Mouse (Mus musculus): Measurements from ENCODE around the gene Tas1r1.

Gene Tas1r1

DNA sequence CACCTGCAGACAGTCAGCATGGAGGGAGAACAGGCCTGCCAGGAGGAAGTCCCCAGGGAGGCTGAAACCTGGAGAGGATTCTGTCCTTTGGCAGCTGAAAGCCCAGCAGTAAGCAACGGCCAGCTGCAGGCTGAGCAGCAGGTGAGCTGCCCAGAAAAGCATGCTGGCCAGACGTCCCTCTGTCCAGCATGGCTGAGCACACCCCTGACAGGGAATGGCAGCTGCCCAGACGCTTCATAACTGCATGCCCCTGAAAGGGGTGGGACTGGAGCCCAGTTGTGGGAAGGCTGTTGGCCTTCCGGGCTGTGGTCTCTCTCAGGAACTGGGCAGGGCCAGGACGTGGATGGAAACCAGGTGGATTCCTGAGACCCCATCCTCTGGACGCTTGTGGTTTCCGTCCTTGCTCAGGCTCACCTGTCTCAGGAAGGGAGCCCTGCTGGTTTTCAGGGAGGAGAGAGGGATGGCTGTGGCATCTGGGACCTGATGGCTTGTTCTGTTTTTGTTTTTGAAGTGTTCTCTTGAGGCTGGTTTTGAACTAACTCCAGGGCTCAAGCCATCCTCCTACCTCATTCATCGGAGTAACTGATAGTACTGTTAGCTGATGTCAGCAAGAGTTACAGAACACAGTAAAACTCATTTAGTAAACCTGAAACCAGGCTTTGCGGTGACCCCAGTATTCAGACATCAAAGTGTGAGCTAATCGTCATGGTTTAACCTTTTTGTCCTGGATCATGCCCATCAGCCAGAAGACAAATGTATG, at the start of gene Tas1r1:
Tas1r1 (minus strand) TSS at position 344 of the 760 bp plus-strand sequence.
- no peak for DNase-seq (ENCODE audit: low spot score in 2 of 2)

DNA sequence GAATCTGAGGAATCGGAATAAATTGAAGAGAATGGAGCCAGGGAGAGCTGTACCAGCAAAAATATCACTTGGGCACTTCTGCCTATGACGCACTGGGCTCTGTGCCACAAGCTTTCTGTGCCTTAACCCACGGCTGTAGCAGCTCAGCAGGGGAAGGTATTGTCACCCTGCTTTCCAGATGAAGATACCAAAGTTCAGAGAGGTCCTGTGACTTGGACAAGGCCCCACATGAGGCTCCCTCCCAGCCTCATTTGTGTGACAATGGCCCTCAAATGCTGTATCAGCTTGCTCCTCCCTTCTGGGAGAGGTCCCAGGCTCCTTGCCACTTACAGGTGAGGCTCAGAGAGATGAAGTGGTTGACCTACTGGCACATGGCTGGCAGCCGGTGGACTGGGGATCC, 49.8 kb upstream of the Tas1r1 start:
- no peak for DNase-seq (ENCODE audit: low spot score in 2 of 2)

DNA sequence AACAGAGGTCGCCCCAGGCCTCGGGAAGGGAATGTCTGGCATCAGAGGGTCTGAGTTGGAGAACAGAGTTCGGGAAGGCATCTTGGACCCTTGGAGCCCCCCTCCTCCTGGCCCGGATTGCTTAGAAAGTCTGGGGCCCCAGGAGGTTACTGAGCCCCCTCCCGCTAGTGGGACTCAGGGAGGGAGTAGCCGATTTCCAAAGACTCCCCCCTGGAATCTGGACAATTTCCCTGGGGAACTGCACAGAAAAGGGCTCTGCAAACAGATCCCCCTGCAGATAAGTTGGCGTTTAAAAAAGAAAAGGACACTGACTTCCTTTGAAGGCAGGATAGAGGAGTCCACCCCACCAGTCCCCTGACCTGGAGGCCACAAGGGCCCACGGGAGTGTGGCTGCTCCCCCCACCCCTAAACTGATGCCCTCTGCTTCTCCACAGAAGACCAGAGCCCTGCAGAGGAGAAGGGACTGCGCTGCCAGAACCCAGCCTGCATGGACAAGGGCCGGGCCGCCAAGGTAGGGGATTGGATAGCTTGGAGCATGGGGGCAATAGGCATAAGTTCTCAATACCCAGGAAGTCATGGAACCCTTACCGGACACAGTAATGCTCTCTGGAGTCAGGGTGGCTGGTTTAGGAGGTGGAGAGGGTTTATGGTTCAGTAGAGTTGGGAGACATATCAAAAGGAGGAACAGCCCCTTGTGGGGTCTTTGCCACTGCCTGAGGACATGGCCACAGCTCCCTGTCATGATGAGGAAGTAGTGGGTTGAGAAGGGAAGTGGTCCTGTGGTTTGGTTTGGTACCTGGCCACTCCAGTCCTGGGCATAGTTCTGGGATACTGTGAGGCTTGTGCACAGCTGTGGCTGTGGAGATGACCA, 49.1 kb upstream of the Tas1r1 start:
- DNase-seq (ENCODE audit: low spot score in 2 of 2) = no peak

DNA sequence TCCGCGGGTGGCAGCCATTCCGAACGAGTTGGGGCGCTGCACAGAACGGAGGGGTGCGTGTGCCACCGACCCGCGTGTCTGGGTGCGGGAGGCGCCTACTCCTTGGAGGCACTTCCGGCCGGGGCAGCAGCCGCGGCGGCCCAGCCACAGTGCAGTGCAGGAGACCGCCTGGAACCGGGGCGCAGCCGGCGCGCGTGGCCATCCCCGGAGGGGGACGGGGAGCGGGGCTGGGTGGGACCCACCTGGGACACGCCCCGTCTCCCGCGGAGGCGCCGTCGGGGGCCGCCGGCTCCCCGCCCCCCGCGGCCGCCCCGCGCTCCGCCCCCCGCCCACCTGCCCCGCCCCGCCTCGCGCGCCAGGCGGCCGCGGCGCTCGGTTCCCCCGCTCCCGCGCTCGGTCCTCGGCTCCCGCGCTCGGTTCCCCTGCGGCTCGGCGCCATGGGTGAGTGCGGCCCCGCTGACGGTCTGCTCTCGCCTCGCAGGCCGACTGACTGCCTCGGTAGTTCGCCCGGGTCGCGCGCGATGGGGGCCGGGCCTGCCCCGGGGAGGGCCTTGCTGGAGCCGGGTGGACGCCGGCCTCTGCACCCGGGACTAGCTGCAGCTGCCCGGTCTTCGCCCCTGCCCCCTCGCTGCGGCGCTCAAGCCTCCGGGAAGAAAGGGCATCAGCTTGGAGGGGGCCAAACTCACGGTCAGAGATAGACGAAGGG, 48.3 kb upstream of the Tas1r1 start:
- peak; percentile 54 to 65 for DNase-seq (ENCODE audit: low spot score in 2 of 2)

DNA sequence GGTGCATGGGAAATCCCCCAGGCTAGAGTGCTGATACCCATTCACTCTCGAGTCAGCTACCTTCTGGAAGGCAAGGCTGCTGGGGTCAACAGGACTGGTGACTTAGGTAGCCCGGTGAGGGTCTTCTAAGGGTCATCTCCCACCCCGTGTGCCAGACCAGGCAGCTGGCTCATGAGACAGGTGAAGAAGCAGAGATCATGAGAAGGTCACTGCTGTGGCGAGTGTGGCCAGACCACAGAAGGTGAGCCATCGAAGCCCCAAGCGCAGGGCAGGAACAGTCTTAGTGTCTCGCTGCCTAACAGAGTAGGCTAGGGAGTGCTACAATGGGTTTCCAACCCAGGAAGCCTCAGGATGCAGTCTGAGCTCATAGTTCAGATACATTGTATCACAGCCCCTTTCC, 46.2 kb upstream of the Tas1r1 start:
- DNase-seq (ENCODE audit: low spot score in 2 of 2) = no peak

DNA sequence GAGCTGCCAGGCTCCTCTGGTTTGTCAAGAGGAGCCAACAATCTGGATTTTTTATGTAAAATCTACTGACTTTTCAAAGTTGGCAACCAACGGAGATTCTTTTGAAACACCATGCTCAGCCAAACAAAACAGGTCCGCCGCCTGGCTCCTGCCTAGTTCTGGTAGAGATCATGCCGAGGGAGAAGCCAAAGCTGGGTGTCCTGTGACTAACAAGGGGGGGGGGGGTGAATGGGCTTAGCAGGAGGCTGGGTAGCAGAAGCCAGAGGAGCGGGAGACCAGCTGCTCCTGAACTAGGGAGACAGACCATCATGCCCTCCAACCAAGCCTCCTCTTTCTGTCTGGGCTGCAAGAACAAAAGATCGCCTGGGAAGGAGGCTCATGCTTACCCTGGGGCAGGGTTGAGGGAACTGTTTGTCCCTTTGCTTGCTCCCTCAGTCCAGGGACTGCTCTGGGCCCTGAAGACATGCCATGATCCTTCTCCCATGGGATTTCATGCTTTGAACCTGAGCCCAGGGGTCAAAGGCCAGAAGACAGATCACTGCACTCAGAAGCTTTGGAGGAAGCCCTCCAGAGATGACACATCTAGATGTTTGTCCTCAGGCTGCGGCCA, 45.3 kb upstream of the Tas1r1 start:
- no peak for DNase-seq (ENCODE audit: low spot score in 2 of 2)

DNA sequence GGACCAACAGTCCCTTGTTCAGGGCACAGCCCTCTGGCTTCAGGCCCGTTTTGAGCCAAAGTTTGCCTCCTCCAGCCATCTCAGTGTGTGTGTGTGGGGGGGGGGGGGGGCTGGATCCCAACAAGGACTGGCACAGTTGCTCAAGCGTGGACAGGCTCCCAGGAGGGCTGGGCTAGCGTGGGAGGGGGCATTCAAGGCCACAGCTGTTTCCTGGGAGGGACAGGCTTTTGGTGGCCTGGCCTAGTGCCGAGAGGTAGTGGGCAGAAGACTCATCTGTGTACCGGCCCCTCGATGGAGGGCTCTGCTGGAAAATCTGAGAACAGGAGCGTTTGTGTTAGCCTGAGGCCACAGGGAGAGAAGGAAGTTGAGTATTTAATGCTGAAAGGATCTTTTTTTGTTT, 41.6 kb upstream of the Tas1r1 start:
- no peak for DNase-seq (ENCODE audit: low spot score in 2 of 2)

DNA sequence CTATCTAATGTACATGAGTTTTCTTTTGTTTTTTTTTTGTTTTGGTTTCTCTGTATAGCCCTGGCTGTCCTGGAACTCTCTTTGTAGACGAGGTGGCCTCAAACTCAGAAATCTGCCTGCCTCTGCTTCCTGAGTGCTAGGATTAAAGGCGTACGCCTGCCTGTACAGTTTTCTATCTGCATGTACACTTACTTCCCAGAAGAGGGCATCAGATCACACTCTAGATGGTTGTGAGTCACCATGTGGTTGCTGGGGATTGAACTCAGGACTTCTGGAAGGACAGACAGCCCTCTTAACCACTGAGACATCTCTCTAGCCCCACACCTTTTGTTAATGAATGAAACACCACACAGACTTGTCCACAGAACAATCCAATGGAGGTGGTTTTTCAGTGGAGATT, 40.9 kb upstream of the Tas1r1 start:
- DNase-seq (ENCODE audit: low spot score in 2 of 2) = no peak

DNA sequence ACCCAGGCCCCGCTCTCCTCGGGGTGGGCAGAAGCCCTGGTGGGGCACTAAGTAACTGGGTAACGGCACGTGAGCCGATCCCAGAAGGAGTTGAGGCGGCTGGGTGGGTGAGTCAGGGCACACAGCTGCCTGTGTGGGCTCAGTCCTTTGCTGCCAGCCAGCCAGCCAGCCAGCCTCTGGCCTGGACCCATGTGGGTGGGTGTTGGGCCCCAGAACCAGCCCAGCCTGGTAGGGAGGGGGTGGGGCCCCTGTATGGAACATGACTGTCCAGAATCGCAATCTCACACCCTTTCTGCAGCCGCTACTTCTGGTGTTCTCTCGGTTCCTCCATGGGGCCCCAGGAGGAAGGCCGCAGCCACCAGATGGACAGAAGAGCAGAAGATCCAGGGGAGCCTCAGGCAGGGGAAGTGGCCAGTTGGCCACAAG, 39.8 kb upstream of the Tas1r1 start:
- no peak for DNase-seq (ENCODE audit: low spot score in 2 of 2)

DNA sequence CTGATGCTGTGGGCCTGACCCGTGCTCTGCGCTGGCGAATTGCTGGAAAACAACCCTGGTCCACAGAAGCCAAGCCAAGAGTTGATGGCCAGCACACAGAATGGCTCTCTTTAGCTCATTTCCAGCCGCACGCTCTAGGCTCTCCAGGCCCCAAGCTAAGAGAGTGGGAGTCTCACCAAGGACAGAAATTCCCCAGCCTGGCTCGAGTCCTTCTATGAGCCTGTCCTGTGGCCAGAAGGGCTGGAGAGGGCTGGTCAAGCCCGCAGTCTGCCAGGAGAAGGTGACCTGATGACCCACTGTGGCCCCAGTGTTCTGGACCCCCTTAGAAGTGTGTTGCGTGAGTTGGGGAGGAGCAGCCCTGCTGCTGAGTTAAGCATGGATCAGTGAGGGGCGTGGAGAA, 38.8 kb upstream of the Tas1r1 start:
- no peak for DNase-seq (ENCODE audit: low spot score in 2 of 2)

DNA sequence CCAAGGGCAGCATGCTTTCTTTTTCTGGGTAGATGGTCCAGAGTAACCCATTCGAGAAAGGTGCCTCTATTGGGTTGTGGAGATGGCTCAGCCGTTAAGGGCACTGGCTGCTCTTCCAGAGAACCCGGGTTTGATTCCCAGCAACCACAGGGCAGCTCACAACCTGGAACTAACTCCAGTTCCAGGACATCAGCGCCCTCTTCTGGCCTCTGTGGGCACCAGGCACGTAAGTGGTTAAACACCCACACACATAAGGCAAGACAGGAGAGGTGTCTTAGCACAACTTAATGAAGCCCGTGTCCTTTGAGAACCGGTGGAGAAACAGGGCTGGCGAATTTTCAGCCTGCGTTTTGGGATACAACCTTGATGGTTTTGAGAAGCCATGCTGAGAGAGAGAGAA, 36.2 kb upstream of the Tas1r1 start:
- DNase-seq (ENCODE audit: low spot score in 2 of 2) = no peak

DNA sequence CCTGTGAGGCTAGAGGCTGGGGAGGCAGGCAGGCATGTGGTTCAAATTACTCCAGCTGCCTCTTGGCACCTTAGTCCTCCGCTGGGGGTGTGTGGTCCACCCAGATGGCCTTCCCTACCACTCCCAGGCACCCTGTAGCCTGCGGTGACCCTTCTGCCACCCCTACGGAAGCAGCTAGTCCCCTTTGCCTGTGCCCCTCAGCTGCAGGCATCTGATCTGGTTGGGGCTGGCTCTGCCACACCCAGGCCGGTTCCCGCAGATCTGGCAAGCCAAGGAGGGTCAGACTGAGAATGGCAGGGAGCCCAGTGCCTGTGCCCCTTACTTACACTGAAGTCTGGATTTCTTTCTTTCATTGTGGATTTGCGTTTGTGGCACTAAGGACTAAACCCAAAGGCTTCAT, 35.3 kb upstream of the Tas1r1 start:
- no peak for DNase-seq (ENCODE audit: low spot score in 2 of 2)

DNA sequence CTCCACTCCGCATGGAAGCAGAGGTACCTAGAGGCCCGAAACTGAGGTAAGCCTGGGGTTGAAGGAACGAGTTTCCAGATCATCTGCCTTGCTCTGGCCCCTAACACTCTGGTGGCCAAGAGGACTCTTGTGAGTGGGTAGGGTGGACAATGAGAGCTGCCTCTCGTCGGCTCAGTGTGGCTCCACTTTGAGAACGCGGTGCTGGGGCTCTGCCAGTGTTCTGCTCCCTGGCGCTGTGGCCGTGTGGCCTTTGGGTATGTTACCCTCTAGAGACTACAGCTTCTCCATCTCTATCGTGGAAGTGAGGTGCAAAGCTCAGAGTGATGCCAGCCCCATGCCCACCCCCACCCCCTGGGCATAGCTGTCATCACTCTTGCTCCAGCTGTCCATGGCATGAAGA, 34.3 kb upstream of the Tas1r1 start:
- no peak for DNase-seq (ENCODE audit: low spot score in 2 of 2)

DNA sequence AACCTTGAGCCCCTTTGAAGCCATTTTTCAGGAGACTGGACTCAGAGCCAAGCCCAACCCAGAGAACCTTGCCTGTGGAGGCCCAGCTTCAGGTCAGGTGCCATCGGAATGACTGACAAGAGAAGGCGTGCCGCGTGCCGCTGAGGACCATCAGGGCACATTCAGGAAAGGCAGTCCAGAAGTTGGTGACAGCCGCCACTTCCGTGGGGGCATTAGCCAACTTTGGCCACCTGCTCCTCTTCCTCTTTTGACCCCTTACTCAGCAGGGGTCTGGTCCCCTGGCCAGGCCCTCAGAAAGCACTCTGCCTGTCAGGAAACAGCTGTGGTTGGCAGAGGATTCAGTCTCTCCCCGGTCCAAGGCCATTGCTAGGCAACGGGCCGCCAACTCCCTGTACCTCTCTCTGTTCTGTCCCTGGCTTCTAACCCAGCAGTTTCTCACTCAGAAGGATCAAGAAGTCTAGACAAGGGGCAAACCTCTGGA, 33.8 kb upstream of the Tas1r1 start, which contains the start of gene Plekhg5:
Plekhg5 (plus strand) TSS at position 378 of the 481 bp plus-strand sequence.
- DNase-seq (ENCODE audit: low spot score in 2 of 2) = no peak

DNA sequence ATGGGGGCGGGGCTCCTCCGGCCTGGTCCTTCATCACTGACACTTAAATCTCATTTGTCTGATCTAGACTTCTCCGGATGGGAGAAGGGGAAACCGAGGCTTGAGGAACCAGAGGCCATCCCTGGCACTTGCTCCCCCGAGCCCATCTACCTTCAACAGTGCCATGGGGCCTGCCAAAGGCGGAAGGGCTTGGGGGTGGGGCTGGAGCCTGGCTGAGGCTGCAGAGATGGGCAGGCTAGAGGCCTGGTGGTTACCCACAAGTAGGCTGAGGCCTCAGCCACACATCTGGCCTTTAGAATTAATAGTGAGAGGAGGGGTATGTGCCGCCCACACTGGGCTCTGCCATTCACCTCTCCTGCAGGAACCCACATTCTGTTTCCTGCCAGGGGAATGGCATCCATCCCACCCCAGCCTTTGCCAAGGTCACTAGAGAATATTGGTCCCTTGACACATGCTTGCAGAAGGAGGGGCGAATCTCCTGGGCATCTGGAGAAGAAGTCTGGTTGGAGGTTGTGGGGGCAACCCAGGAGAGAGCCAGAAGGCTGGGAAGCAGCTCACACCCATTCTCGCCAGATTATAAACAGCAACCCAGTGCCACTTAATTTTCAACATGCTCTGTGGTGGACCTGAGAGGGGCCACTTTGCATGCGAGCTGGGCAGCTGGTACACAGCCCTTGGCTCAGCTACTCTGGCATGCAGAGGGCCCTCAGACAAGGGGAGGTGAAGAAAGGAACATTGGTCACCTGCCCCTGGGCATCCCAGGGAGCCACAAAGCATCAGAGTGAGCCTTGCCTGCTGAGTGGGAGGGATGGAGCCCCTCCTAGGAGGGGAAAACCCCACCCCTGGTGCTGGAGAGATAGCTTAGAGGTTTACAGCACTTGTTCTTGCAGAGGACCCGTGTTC, 32.4 kb upstream of the Tas1r1 start:
- no peak for DNase-seq (ENCODE audit: low spot score in 2 of 2)

DNA sequence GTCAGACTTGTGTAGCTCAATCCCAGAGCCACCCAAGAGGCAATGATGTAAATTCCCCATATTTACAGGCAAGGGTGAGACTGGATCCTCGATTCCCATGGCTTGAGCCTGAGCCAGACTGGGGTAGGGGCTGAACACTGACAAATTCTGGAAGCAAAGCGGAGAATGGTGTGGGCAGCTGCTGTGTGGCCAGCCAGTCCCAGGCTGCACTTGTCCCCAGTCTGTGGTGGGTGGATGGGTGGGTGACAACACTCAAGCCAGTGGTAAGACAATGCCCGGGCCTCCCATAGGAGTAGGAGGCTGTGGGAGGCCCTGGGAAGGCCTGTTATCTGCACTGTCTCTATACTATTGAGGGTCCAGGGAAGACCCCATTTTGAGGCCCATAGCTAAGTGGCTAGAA, 30.9 kb upstream of the Tas1r1 start:
- no peak for DNase-seq (ENCODE audit: low spot score in 2 of 2)

DNA sequence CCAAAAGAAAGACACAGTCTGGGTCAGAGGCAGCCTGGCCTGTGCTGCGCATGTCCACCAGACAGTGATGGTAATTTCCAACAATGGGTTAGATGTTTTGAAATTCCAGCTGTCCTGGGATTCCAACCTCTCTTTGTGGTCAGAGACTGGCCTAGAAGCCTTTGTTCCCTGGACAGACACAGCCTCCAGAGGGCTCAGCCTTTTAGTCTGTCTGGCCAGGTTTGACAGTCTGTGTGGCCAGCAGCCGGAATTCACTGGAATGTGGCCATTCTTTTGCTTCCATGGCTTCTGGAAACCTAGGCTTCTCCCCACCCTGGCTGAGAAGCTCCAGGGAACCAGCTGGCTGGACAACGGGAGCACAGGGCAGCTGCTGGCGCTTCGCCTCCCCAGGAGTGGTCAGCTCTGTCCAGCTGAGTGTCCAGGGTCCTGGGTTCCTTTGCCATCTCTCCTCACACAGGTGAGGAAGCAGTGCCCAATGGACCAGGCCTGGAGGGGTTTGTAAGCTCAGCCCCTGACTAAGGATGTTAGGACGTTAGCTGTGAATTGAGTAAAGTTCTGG, 29.9 kb upstream of the Tas1r1 start:
- DNase-seq (ENCODE audit: low spot score in 2 of 2) = no peak

DNA sequence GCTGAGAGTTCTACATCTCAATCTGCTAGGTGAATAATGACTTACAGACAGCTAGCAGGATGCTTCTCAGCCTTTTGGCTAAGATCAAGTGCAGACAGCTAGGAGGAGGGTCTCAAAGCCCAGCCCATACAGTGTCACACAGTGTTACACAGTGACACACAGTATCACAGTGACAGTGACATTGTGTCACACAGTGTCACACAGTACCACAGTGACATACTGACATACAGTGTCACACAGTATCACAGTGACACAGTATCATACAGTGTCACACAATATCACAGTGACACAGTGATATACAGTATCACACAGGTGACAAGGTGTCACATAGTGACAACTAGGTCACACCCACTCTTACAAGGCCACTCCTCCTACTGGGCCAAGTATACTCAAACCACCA, 28.9 kb upstream of the Tas1r1 start:
- no peak for DNase-seq (ENCODE audit: low spot score in 2 of 2)

DNA sequence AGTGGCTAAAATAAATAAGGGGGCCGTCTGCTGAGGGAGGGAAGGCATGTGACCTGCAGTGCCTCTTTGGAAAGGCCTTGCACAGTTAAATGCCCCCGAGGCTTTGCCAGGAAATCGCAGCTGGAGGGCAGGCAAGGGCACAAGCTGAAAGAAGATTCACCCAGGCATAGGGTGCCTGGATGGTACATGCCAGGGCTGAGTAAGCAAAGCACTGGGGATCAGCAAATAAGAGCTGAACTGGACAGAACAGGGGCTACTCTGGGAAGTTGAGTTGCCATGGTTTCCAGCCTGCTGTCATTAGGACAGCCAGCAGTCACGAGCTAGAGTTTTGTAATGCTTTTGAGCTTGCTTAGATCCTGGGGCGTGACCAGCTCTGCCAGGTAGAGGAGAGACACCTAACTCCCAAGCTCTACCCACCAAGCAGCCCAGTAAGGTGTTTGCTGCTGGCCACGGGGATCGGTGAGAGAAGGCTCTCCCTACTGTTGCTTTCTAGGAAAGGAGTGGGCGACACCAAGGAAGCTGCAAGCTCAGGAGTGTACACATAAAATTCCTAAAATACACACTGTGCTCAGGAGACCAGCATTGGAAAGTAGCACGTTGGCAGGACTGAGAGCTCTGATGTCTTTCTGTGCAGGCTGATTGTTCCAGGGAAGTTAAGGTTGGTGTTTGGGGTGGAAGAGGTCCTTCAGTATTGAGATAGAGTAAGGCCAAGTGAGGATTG, 24.2 kb upstream of the Tas1r1 start:
- DNase-seq (ENCODE audit: low spot score in 2 of 2) = no peak

DNA sequence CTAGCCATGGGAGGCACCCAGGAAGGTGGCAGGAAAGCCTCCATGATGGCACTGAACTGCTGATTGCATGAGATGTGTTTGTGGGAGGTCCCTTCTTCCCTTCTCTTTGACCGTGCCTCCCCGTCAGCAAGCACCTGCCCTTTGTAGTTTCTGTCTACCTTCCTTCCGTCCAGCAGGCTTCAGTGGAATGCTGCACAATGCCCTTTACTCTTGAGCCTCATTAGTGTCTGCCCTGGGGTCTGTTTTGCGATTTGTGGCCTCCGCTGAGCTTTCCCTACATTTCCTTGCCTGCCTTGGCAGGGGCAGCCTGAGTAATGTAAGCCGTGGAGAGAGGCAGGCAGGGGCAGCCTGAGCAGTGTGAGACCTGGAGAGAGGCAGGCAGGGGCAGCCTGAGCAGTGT, 6.2 kb upstream of the Tas1r1 start:
- no peak for DNase-seq (ENCODE audit: low spot score in 2 of 2)

Data from thymus, postnatal 10 days (tissue).